Mouse (Mus musculus): Measurements from ENCODE around the gene 2310022A10Rik.

2310022A10Rik gene

GRCm38 (mm10) chr7:27541431-27541830 is 11.6 kb upstream of the 2310022A10Rik start:
- DNase-seq (ENCODE audit: low spot score in 2 of 2) = peak; percentile 85 to 95

GRCm38 (mm10) chr7:27541922-27542321 is 11.1 kb upstream of the 2310022A10Rik start:
- DNase-seq (ENCODE audit: low spot score in 2 of 2) = no peak

GRCm38 (mm10) chr7:27542392-27543033 is 10.5 kb upstream of the 2310022A10Rik start:
- peak; percentile 93 for DNase-seq (ENCODE audit: low spot score in 2 of 2)

DNA sequence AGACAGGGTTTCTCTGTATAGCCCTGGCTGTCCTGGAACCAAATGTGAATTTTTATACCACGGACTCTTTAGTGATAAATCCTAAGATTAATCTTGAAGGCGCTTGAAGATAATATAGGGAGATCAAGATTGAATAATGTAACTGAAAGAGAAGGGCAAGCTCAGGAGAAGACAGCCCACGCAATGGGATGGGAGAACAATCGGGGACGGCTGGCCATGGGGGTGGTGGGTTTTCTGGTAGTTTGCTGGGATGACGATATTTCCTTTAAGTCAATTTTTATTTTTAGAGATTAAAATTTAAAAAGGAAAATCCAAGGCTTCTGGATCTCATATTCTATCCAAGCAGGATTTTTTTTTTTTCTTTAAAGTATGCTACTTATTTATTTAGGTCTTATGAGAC is 10.0 kb upstream of the 2310022A10Rik start:
- DNase-seq (ENCODE audit: low spot score in 2 of 2) = no peak

- no peak for DNase-seq (ENCODE audit: low spot score in 2 of 2)
Measured at GRCm38 (mm10) chr7:27543851-27544250, 9.2 kb upstream of the 2310022A10Rik start.

DNA sequence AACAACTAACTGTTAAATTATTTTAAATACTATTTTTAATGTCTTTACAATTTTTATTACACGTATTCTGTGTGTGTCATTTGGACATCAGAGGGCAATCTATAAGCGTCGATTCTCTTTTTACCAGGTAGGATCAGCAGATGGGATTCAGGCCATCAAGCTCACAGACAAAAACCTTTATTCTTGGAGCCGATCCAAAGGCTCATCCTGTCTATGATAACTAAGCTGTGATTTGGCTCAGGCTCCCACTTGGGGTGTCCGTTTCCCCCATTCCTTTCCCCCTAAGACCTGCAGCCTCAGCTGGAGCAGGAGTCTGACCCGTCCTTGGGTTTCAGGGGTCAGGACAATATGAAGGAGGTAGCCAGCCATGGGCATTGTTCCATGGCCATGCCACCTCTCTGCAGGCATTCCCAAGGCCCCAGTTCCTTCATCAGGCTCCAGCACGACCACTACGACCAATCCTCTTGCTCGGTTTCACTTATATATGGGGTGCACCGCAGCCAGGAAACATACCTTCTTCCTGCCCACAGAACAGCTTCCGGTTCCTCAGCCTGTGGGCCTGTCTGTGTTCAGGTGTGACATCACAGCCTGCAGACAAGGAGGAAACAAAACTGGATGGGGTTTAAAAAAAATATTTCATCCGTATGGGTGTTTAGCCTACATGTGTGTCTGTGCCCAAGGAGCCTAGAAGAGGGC is 8.2 kb upstream of the 2310022A10Rik start:
- DNase-seq (ENCODE audit: low spot score in 2 of 2) = no peak

DNA sequence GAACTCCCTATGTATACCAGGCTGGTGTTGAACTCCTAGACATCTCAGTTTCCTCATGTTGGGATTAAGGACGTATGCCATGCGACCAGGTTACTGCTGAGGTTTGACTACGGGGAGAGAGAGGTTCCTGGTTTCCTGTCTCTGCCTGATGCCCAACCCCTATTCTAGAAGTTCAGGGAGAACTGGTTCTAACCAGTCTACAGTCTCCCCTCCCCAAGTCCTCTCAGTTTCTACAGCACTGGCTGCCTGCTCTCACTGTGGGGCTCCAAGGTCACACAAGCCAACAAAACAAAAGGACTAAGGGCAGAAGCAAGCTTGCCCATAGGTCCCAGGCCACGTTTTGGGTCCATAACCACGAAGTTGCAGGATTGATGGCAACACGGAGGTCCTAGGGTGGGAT is 3.4 kb upstream of the 2310022A10Rik start:
- DNase-seq (ENCODE audit: low spot score in 2 of 2) = no peak

- DNase-seq (ENCODE audit: low spot score in 2 of 2) = no peak
Measured at GRCm38 (mm10) chr7:27552070-27552469, 963 bp upstream of the 2310022A10Rik start.

- no peak for DNase-seq (ENCODE audit: low spot score in 2 of 2)
Measured at GRCm38 (mm10) chr7:27560291-27560887, 7.4 kb downstream of the 2310022A10Rik start.

DNA sequence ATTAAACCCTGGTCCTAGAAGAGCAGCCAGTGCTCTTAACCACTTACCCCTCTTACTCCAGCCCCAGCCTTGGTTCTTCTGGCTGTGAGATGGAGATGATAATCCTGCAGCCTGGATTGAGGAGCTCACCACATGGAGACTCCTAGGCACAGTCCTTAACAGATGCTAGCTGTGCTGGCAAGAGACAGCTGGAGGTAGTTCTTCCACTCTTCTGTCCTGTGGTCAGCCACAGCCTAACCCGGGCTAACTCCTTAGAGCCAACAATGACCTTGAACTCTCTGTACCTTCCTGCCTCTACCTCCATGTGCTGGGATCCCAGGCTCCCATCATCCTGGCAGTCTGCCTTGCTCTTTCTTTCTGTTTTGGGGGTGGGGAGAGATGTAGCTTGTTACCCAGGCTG is 7.9 kb downstream of the 2310022A10Rik start:
- DNase-seq (ENCODE audit: low spot score in 2 of 2) = no peak

- no peak for DNase-seq (ENCODE audit: low spot score in 2 of 2)
Measured at GRCm38 (mm10) chr7:27569580-27570224, 16.7 kb downstream of the 2310022A10Rik start.

- no peak for DNase-seq (ENCODE audit: low spot score in 2 of 2)
Measured at GRCm38 (mm10) chr7:27572133-27572532, 19.1 kb downstream of the 2310022A10Rik start.

GRCm38 (mm10) chr7:27574124-27574880 is 21.3 kb downstream of the 2310022A10Rik start:
- DNase-seq (ENCODE audit: low spot score in 2 of 2) = no peak

GRCm38 (mm10) chr7:27576914-27577313 is 23.9 kb downstream of the 2310022A10Rik start:
- DNase-seq (ENCODE audit: low spot score in 2 of 2) = peak in 1 of 2 experiments; percentile 35

- DNase-seq (ENCODE audit: low spot score in 2 of 2) = no peak
Measured at GRCm38 (mm10) chr7:27577589-27577988, 24.6 kb downstream of the 2310022A10Rik start.

- DNase-seq (ENCODE audit: low spot score in 2 of 2) = no peak
Measured at GRCm38 (mm10) chr7:27578465-27578864, 25.4 kb downstream of the 2310022A10Rik start.

DNA sequence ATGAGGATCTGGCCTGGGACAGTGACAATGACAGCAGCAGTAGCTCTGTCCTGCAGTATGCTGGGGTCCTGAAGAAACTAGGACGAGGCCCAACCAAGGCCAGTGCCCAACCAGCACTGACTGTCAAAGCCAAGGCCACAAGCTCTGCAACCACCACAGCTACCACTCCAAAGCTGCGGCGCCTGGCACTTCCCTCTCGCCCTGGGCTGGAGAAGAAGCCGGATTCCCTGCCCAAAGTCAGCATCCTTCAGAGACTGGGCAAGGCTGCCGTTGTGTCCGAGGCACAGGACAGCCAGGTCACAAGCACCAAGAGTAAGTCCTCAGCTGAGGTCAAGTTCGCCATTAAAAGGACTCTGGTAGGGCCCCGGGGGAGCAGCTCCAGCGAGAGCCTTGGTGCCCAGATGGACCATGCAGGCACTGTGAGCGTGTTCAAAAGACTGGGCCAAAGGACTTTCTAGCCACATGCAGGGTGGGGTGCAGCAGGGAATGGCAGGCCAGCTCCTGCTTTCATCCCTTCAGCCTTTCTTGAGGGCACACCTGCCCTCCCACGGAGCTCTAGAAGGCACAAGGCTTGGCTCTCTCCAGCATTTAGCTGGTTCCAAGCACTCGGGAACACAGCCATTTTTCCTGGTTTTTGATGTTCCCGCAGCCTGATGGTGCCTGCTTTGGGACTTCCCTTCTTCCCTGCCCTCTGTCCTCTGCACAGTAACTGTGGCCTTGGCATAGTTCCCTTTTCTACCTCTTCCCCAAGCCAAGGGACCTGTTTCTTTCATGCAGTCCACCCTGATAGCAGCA is 27.5 kb downstream of the 2310022A10Rik start:
- DNase-seq (ENCODE audit: low spot score in 2 of 2) = no peak

- DNase-seq (ENCODE audit: low spot score in 2 of 2) = no peak
Measured at GRCm38 (mm10) chr7:27586861-27587260, 33.8 kb downstream of the 2310022A10Rik start.

- DNase-seq (ENCODE audit: low spot score in 2 of 2) = no peak
Measured at GRCm38 (mm10) chr7:27587741-27588140, 34.7 kb downstream of the 2310022A10Rik start.

GRCm38 (mm10) chr7:27590088-27590487 is 37.1 kb downstream of the 2310022A10Rik start:
- no peak for DNase-seq (ENCODE audit: low spot score in 2 of 2)

Data from frontal cortex, postnatal 36 days (tissue).